Mouse (Mus musculus): ENCODE measurements around the gene Hic1. TPM values are rescaled to one million over a fixed set of nuclear protein-coding genes. Genes with fewer than 3 reads are reported as not detected.

Gene Hic1
- polyA plus RNA-seq, 1 experiment from 2014 or later: 16.2 TPM

GRCm38 (mm10) chr11:75129481-75129880 is 39.8 kb downstream of the Hic1 start:
- 95% methylated on average over 6 of the region's 6 CpGs for WGBS
- Histone ChIP-seq H3K4me1 (ENCODE audit: insufficient read depth, low read length) (peaks cover 13% of the 10 kb centered on the region), H3K4me3 (ENCODE audit: low read length) (no peak overlapping the region), H3K36me3 (ENCODE audit: insufficient read depth, low read length) (0 out of 2 replicates have a peak, but pooled peaks cover 4% of the 10 kb centered on the region), H3K27me3 (ENCODE audit: insufficient read depth, low read length) (no peaks in the 10 kb centered on the region), H3K27ac (ENCODE audit: low read length) (no peak overlapping the region), H3K4me2 (replicated peaks; ENCODE audit: low read depth, low read length) (no peak overlapping the region), H3K9me3 (ENCODE audit: low read length) (no peaks in the 10 kb centered on the region), H3K9ac (replicated peaks; ENCODE audit: low read length) (no peak overlapping the region)
- ATAC-seq (ENCODE audit: low FRiP score, low TSS enrichment): no peak

DNA sequence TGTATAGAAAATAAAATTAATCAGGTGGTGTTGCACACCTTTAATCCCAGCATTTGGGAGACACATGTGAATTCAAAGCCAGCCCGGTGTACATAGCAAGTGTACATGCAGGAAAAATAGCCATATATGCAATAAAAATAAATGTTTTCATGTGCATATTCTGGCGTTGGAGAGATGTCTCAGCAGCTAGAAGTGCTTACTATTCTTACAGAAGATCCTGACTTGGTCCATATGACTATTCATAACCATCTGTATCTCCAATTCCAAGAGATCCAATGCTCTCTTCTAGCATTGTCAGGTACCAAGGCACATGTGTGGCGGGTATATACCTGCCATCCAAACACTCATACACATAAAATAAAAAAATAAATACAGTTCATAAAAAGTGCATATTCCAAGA is 42.9 kb downstream of the Hic1 start:
- no peaks in the 10 kb centered on the region for H3K9me3 ChIP-seq (ENCODE audit: low read length)
- H3K4me1 ChIP-seq (ENCODE audit: insufficient read depth, low read length): no peaks in the 10 kb centered on the region
- no peaks in the 10 kb centered on the region for H3K27me3 ChIP-seq (ENCODE audit: insufficient read depth, low read length)
- H3K36me3 ChIP-seq (ENCODE audit: insufficient read depth, low read length): 0 out of 2 replicates have a peak, but pooled peaks cover 4% of the 10 kb centered on the region
- no peak overlapping the region for H3K27ac ChIP-seq (ENCODE audit: low read length)
- WGBS: 92% methylated on average over 3 of the region's 3 CpGs
- no peak overlapping the region for H3K4me2 ChIP-seq (replicated peaks; ENCODE audit: low read depth, low read length)
- no peak for ATAC-seq (ENCODE audit: low FRiP score, low TSS enrichment)
- H3K4me3 ChIP-seq (ENCODE audit: low read length): no peak overlapping the region
- no peak overlapping the region for H3K9ac ChIP-seq (replicated peaks; ENCODE audit: low read length)

GRCm38 (mm10) chr11:75124406-75124805 is 44.9 kb downstream of the Hic1 start:
- Histone ChIP-seq H3K36me3 (ENCODE audit: insufficient read depth, low read length) (0 out of 2 replicates have a peak, but pooled peaks cover 4% of the 10 kb centered on the region), H3K4me1 (ENCODE audit: insufficient read depth, low read length) (no peaks in the 10 kb centered on the region), H3K27ac (ENCODE audit: low read length) (no peak overlapping the region), H3K9me3 (ENCODE audit: low read length) (no peaks in the 10 kb centered on the region), H3K9ac (replicated peaks; ENCODE audit: low read length) (no peak overlapping the region), H3K4me3 (ENCODE audit: low read length) (no peak overlapping the region), H3K27me3 (ENCODE audit: insufficient read depth, low read length) (no peaks in the 10 kb centered on the region), H3K4me2 (replicated peaks; ENCODE audit: low read depth, low read length) (no peak overlapping the region)
- 90% methylated on average over 2 of the region's 2 CpGs for WGBS
- no peak for ATAC-seq (ENCODE audit: low FRiP score, low TSS enrichment)

DNA sequence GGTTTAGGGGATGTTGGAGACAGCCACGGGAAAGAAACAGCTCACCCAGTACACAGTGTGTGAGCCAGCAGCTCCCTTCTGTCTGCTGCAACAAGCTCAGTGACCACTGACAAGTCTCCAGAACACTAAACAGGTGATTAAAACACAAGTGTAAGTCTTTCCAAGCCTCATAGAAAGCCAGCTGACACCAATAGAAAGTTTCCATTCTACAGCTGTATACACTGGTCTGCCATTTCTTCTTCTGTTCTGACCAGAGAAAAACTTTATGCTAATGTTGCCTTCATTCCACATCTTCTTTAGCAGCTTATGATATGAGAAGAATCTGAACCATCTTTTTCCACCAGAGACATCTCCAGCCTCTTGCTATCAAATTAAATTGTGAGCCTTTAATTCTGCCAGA is 48.0 kb downstream of the Hic1 start:
- Histone ChIP-seq H3K4me2 (replicated peaks; ENCODE audit: low read depth, low read length) (no peak overlapping the region), H3K4me3 (ENCODE audit: low read length) (no peak overlapping the region), H3K9ac (replicated peaks; ENCODE audit: low read length) (no peak overlapping the region), H3K36me3 (ENCODE audit: insufficient read depth, low read length) (no peaks in the 10 kb centered on the region), H3K27ac (ENCODE audit: low read length) (no peak overlapping the region), H3K9me3 (ENCODE audit: low read length) (no peaks in the 10 kb centered on the region), H3K27me3 (ENCODE audit: insufficient read depth, low read length) (no peaks in the 10 kb centered on the region), H3K4me1 (ENCODE audit: insufficient read depth, low read length) (no peaks in the 10 kb centered on the region)
- 67% methylated on average over 1 of the region's 1 CpGs for WGBS
- no peak for ATAC-seq (ENCODE audit: low FRiP score, low TSS enrichment)

- ATAC-seq (ENCODE audit: low FRiP score, low TSS enrichment): no peak
- H3K4me2 ChIP-seq (replicated peaks; ENCODE audit: low read depth, low read length): no peak overlapping the region
- H3K36me3 ChIP-seq (ENCODE audit: insufficient read depth, low read length): no peaks in the 10 kb centered on the region
- no peak overlapping the region for H3K4me3 ChIP-seq (ENCODE audit: low read length)
- WGBS: 78% methylated on average over 3 of the region's 3 CpGs
- no peaks in the 10 kb centered on the region for H3K27me3 ChIP-seq (ENCODE audit: insufficient read depth, low read length)
- no peak overlapping the region for H3K9ac ChIP-seq (replicated peaks; ENCODE audit: low read length)
- H3K9me3 ChIP-seq (ENCODE audit: low read length): no peaks in the 10 kb centered on the region
- H3K4me1 ChIP-seq (ENCODE audit: insufficient read depth, low read length): 0 out of 2 replicates have a peak, but pooled peaks cover 8% of the 10 kb centered on the region
- H3K27ac ChIP-seq (ENCODE audit: low read length): no peak overlapping the region
These were observed 49.5 kb downstream of the Hic1 start for GRCm38 (mm10) chr11:75119841-75120240.

- H3K27ac ChIP-seq (ENCODE audit: low read length): no peak overlapping the region
- WGBS: 88% methylated on average over 2 of the region's 2 CpGs
- 0 out of 2 replicates have a peak, but pooled peaks cover 8% of the 10 kb centered on the region for H3K4me1 ChIP-seq (ENCODE audit: insufficient read depth, low read length)
- no peak for ATAC-seq (ENCODE audit: low FRiP score, low TSS enrichment)
- H3K9me3 ChIP-seq (ENCODE audit: low read length): no peaks in the 10 kb centered on the region
- no peak overlapping the region for H3K4me3 ChIP-seq (ENCODE audit: low read length)
- H3K36me3 ChIP-seq (ENCODE audit: insufficient read depth, low read length): no peaks in the 10 kb centered on the region
- no peak overlapping the region for H3K4me2 ChIP-seq (replicated peaks; ENCODE audit: low read depth, low read length)
- no peak overlapping the region for H3K9ac ChIP-seq (replicated peaks; ENCODE audit: low read length)
- H3K27me3 ChIP-seq (ENCODE audit: insufficient read depth, low read length): no peaks in the 10 kb centered on the region
These were observed 50.0 kb downstream of the Hic1 start for GRCm38 (mm10) chr11:75119298-75119697.

GRCm38 (mm10) chr11:75118141-75118540 is 51.2 kb downstream of the Hic1 start:
- Histone ChIP-seq H3K4me1 (ENCODE audit: insufficient read depth, low read length) (0 out of 2 replicates have a peak, but pooled peaks cover 8% of the 10 kb centered on the region), H3K9me3 (ENCODE audit: low read length) (no peaks in the 10 kb centered on the region), H3K27me3 (ENCODE audit: insufficient read depth, low read length) (no peaks in the 10 kb centered on the region), H3K9ac (replicated peaks; ENCODE audit: low read length) (no peak overlapping the region), H3K36me3 (ENCODE audit: insufficient read depth, low read length) (no peaks in the 10 kb centered on the region), H3K4me2 (replicated peaks; ENCODE audit: low read depth, low read length) (no peak overlapping the region), H3K27ac (ENCODE audit: low read length) (no peak overlapping the region), H3K4me3 (ENCODE audit: low read length) (no peak overlapping the region)
- ATAC-seq (ENCODE audit: low FRiP score, low TSS enrichment): no peak
- WGBS: 81% methylated on average over 2 of the region's 2 CpGs

DNA sequence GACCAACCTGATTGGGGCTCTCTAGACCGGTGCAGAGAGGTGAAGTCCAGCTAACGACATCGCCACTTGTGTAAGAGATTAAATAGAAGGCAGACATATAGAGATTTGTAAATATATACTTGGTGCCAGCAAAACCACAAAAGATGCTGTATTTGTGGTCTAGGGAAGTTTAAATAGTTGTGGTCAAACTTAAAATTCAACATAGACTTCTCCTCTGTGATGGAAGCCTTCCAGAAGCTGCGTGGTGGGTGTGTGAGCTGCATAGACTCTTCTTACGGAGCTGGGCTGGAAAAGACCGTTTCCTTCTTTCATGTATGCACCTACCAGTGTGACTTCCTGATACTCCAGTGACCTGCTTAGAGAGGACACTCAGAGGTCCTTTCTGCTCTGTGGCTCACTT is 52.9 kb downstream of the Hic1 start:
- WGBS: 72% methylated on average over 6 of the region's 6 CpGs

More for the DNA sequence above, 52.9 kb downstream of the Hic1 start:
- no peak for ATAC-seq (ENCODE audit: low FRiP score, low TSS enrichment)
- Histone ChIP-seq H3K4me3 (ENCODE audit: low read length) (no peak overlapping the region), H3K9ac (replicated peaks; ENCODE audit: low read length) (no peak overlapping the region), H3K4me2 (replicated peaks; ENCODE audit: low read depth, low read length) (no peak overlapping the region), H3K27me3 (ENCODE audit: insufficient read depth, low read length) (no peaks in the 10 kb centered on the region), H3K9me3 (ENCODE audit: low read length) (no peaks in the 10 kb centered on the region), H3K27ac (ENCODE audit: low read length) (no peak overlapping the region), H3K4me1 (ENCODE audit: insufficient read depth, low read length) (0 out of 2 replicates have a peak, but pooled peaks cover 8% of the 10 kb centered on the region), H3K36me3 (ENCODE audit: insufficient read depth, low read length) (no peaks in the 10 kb centered on the region)

MicroRNAs within 50 kb of the gene (microRNA counts, 519-probe panel; counts per million panel counts)
- microRNA mmu-miR-132 (3,352 counts per million, percentile 77 among the panel's probes with 10 or more counts), microRNA mmu-miR-212 (104 counts per million, percentile 35 among the panel's probes with 10 or more counts)

Small RNAs within 50 kb of the gene (microRNA-seq; reads per million reads assigned to microRNA genes)
- gene Mir132 (428 reads per million, percentile 73 among the genes with 10 or more reads in this experiment), gene Mir212 (43.0 reads per million, percentile 47 among the genes with 10 or more reads in this experiment)

Other genes with a start within 250 kb of the Hic1 start
- gene Smg6, start 243.7 kb downstream of the Hic1 start, polyA plus RNA-seq (2015; fragmentation: Nextera tagmentation; extraction: Ambion mirVana): 17.9 and 20.5 TPM in 2 replicates
- 24.5 and 25.1 TPM in 2 replicates for gene Srr, start 243.6 kb downstream of the Hic1 start, polyA plus RNA-seq (2015; fragmentation: Nextera tagmentation; extraction: Ambion mirVana)
- gene Ovca2, start 9.3 kb upstream of the Hic1 start, polyA plus RNA-seq (2015; fragmentation: Nextera tagmentation; extraction: Ambion mirVana): 26.1 and 26.9 TPM in 2 replicates
- gene Dph1, start 21.7 kb upstream of the Hic1 start, polyA plus RNA-seq (2015; fragmentation: Nextera tagmentation; extraction: Ambion mirVana): 28.2 and 28.4 TPM in 2 replicates
- gene Rtn4rl1, start 24.3 kb upstream of the Hic1 start, polyA plus RNA-seq (2015; fragmentation: Nextera tagmentation; extraction: Ambion mirVana): 3.8 and 5.0 TPM in 2 replicates
- gene Rpa1, start 178.8 kb upstream of the Hic1 start, polyA plus RNA-seq (2015; fragmentation: Nextera tagmentation; extraction: Ambion mirVana): 119 and 129 TPM in 2 replicates
- 14.9 and 15.3 TPM in 2 replicates for gene Smyd4, start 178.9 kb upstream of the Hic1 start, polyA plus RNA-seq (2015; fragmentation: Nextera tagmentation; extraction: Ambion mirVana)

Data from kidney, embryonic 16.5 days (tissue).